Mouse (Mus musculus) CH12.LX (cell line): ENCODE measurements around the gene Prickle4. TPM values are rescaled to one million over a fixed set of nuclear protein-coding genes. Genes with fewer than 3 reads are reported as not detected.

Experiments used
- DNase-seq: peaks from one replicate; pipeline ENCODE4 v3.0.0-alpha.2; 2013; ENCODE audit errors: extremely low read depth
- H3K27ac ChIP-seq: 2 replicates; pipeline ENCODE4 v1.5.1; 2012; ENCODE audit warnings: low read depth, mild to moderate bottlenecking, control low read depth, moderate library complexity; ENCODE audit not compliant: insufficient read depth
- H3K27me3 ChIP-seq: replicated peaks from 2 replicates; pipeline ENCODE3; 2012; ENCODE audit warnings: inconsistent platforms
- H3K36me3 ChIP-seq, 2 experiments: replicated peaks in 1 of 2; 2 replicates each; pipeline versions ENCODE3 to v1.6.1; 2012; ENCODE audit warnings: inconsistent platforms in 1 of 2, low read length in 1 of 2, mild to moderate bottlenecking in 1 of 2, mixed read lengths in 1 of 2, moderate library complexity in 1 of 2; ENCODE audit not compliant: control insufficient read depth in 1 of 2, insufficient read depth in 1 of 2
- H3K4me1 ChIP-seq, 2 experiments: 2 replicates each; pipeline ENCODE4 v1.6.1; 2012; ENCODE audit warnings: inconsistent platforms in 1 of 2, moderate library complexity in 1 of 2; ENCODE audit not compliant: insufficient read depth in 2 of 2, control insufficient read depth in 1 of 2
- H3K4me2 ChIP-seq: 2 replicates; pipeline ENCODE4 v1.6.1; 2012; ENCODE audit warnings: low read depth, mild to moderate bottlenecking, control low read depth; ENCODE audit not compliant: poor library complexity, insufficient read depth, severe bottlenecking
- H3K4me3 ChIP-seq, 3 experiments: fragments of 150-350 bp in 1 of 3; sonication (generic) in 1 of 3; replicated peaks in 1 of 3; 2 replicates each; pipeline versions ENCODE3 to v1.5.1; 2011 to 2012; ENCODE audit warnings: low read depth in 2 of 3, low read length in 2 of 3, mild to moderate bottlenecking in 2 of 3, moderate library complexity in 2 of 3, control low read depth in 1 of 3, improper control_type of control experiment in 1 of 3, inconsistent platforms in 1 of 3, mixed read lengths in 1 of 3; ENCODE audit not compliant: poor library complexity in 1 of 3
- H3K79me2 ChIP-seq: replicated peaks from 2 replicates; pipeline ENCODE4 v1.6.1; 2012; ENCODE audit warnings: mild to moderate bottlenecking, moderate library complexity; ENCODE audit not compliant: control insufficient read depth, poor library complexity, insufficient read depth, severe bottlenecking; ENCODE audit errors: extremely low read depth
- H3K9ac ChIP-seq: 2 replicates; pipeline ENCODE4 v1.6.1; 2012; ENCODE audit warnings: low read depth, mild to moderate bottlenecking, control low read depth, moderate library complexity; ENCODE audit not compliant: insufficient read depth
- H3K9me3 ChIP-seq: replicated peaks from 2 replicates; pipeline ENCODE3; 2012; ENCODE audit warnings: low read length, inconsistent platforms, mixed read lengths
- BHLHE40 ChIP-seq: IDR thresholded peaks from 2 replicates; pipeline ENCODE4 v1.6.1; 2011; ENCODE audit warnings: mild to moderate bottlenecking, low read depth, low read length, improper control_type of control experiment
- CHD1 ChIP-seq: IDR thresholded peaks from 2 replicates; pipeline ENCODE4 v1.6.1; 2012; ENCODE audit warnings: low read depth, low read length, improper control_type of control experiment, inconsistent platforms
- CTCF ChIP-seq, 2 experiments: IDR thresholded peaks in 1 of 2; conservative IDR thresholded peaks in 1 of 2; 2 replicates each; pipeline ENCODE4 v1.5.1; 2011 to 2012; ENCODE audit warnings: low read depth in 2 of 2, low read length in 2 of 2, improper control_type of control experiment in 1 of 2, inconsistent platforms in 1 of 2, mild to moderate bottlenecking in 1 of 2, moderate library complexity in 1 of 2
- E2F4 ChIP-seq: IDR thresholded peaks from 2 replicates; pipeline ENCODE4 v1.6.1; 2011; ENCODE audit warnings: low read depth, low read length, improper control_type of control experiment; ENCODE audit not compliant: insufficient replicate concordance
- ELF1 ChIP-seq: IDR thresholded peaks from 2 replicates; pipeline ENCODE4 v1.6.1; 2014; ENCODE audit warnings: low read depth, mild to moderate bottlenecking, inconsistent platforms, low read length, improper control_type of control experiment
- ETS1 ChIP-seq: conservative IDR thresholded peaks from 2 replicates; pipeline ENCODE4 v1.6.1; 2012; ENCODE audit warnings: low read depth, mild to moderate bottlenecking, inconsistent platforms, low read length, improper control_type of control experiment, moderate library complexity
- GABPA ChIP-seq: IDR thresholded peaks from 2 replicates; pipeline ENCODE4 v1.6.1; 2012; ENCODE audit warnings: low read depth, low read length, improper control_type of control experiment, inconsistent platforms; ENCODE audit not compliant: insufficient replicate concordance
- HCFC1 ChIP-seq: IDR thresholded peaks from 2 replicates; pipeline ENCODE4 v1.6.1; 2012; ENCODE audit warnings: low read depth, mild to moderate bottlenecking, inconsistent platforms, low read length, improper control_type of control experiment
- IRF4 ChIP-seq: IDR thresholded peaks from 2 replicates; pipeline ENCODE4 v1.6.1; 2014; ENCODE audit warnings: low read depth, mild to moderate bottlenecking, inconsistent platforms, low read length, improper control_type of control experiment
- JUND ChIP-seq: conservative IDR thresholded peaks from 2 replicates; pipeline ENCODE4 v1.6.1; 2011; ENCODE audit warnings: low read depth, low read length, improper control_type of control experiment
- MAFK ChIP-seq: IDR thresholded peaks from 2 replicates; pipeline ENCODE4 v1.6.1; 2011; ENCODE audit warnings: low read length, improper control_type of control experiment; ENCODE audit not compliant: insufficient replicate concordance
- MAZ ChIP-seq: IDR thresholded peaks from 2 replicates; pipeline ENCODE4 v1.6.1; 2012; ENCODE audit warnings: low read depth, mild to moderate bottlenecking, inconsistent platforms, low read length, improper control_type of control experiment, moderate library complexity
- MEF2A ChIP-seq: IDR thresholded peaks from 2 replicates; pipeline ENCODE4 v1.6.1; 2014; ENCODE audit warnings: low read depth, mild to moderate bottlenecking, inconsistent platforms, low read length, improper control_type of control experiment, borderline replicate concordance
- MYC ChIP-seq: IDR thresholded peaks from 2 replicates; pipeline ENCODE4 v1.6.1; 2011; ENCODE audit warnings: low read depth, mild to moderate bottlenecking, improper control_type of control experiment, low read length
- NELFE ChIP-seq: IDR thresholded peaks from 2 replicates; pipeline ENCODE4 v1.6.1; 2011; ENCODE audit warnings: low read depth, low read length, improper control_type of control experiment
- NRF1 ChIP-seq: IDR thresholded peaks from 2 replicates; pipeline ENCODE4 v1.6.1; 2014; ENCODE audit warnings: low read depth, mild to moderate bottlenecking, inconsistent platforms, low read length, improper control_type of control experiment, moderate library complexity
- PAX5 ChIP-seq: IDR thresholded peaks from 2 replicates; pipeline ENCODE4 v1.6.1; 2012; ENCODE audit warnings: low read length, inconsistent platforms, mixed read lengths
- POLR2A ChIP-seq: IDR thresholded peaks from 2 replicates; pipeline ENCODE4 v1.6.1; 2011; ENCODE audit warnings: low read depth, mild to moderate bottlenecking, improper control_type of control experiment, low read length
- POLR2AphosphoS2 ChIP-seq: IDR thresholded peaks from 2 replicates; pipeline ENCODE4 v1.6.1; 2011; ENCODE audit warnings: low read depth, low read length, improper control_type of control experiment
- RCOR1 ChIP-seq: conservative IDR thresholded peaks from 2 replicates; pipeline ENCODE4 v1.6.1; 2012; ENCODE audit warnings: low read depth, mild to moderate bottlenecking, inconsistent platforms, low read length, improper control_type of control experiment
- SMC3 ChIP-seq: IDR thresholded peaks from 2 replicates; pipeline ENCODE4 v1.6.1; 2011; ENCODE audit warnings: low read depth, low read length, improper control_type of control experiment
- TBP ChIP-seq: conservative IDR thresholded peaks from 2 replicates; pipeline ENCODE4 v1.6.1; 2011; ENCODE audit warnings: low read depth, low read length, improper control_type of control experiment
- UBTF ChIP-seq: IDR thresholded peaks from 2 replicates; pipeline ENCODE4 v1.6.1; 2012; ENCODE audit warnings: low read depth, mild to moderate bottlenecking, inconsistent platforms, low read length, improper control_type of control experiment, moderate library complexity
- USF2 ChIP-seq: conservative IDR thresholded peaks from 2 replicates; pipeline ENCODE4 v1.6.1; 2011; ENCODE audit warnings: low read depth, low read length, improper control_type of control experiment
- ZC3H11A ChIP-seq: IDR thresholded peaks from 2 replicates; pipeline ENCODE4 v1.6.1; 2012; ENCODE audit warnings: low read depth, mild to moderate bottlenecking, inconsistent platforms, low read length, improper control_type of control experiment
- ZKSCAN1 ChIP-seq: IDR thresholded peaks from 2 replicates; pipeline ENCODE4 v1.6.1; 2012; ENCODE audit warnings: low read depth, inconsistent platforms, low read length, improper control_type of control experiment, borderline replicate concordance
- ZNF384 ChIP-seq: IDR thresholded peaks from 2 replicates; pipeline ENCODE4 v1.6.1; 2012; ENCODE audit warnings: low read depth, low read length, improper control_type of control experiment, inconsistent platforms
- dilution Hi-C: fragments of 300-500 bp; cut with MboI; formaldehyde crosslinking; loops from 2 replicates; pipeline ENCODE4 v1.14.3; 2020; ENCODE audit warnings: low sequenced_read_pairs; ENCODE audit not compliant: extremely low pct_unique_long_range_greater_than_20kb, extremely low pct_ligation_motif_present
- in situ Hi-C: fragments of 300-500 bp; cut with MboI; formaldehyde crosslinking; loops from 3 replicates; pipeline ENCODE4 v1.14.3; 2019; ENCODE audit warnings: low sequenced_read_pairs, low pct_ligation_motif_present, low pct_unique_long_range_greater_than_20kb, mixed read lengths
- polyA plus RNA-seq: library from polyadenylated mRNA; unstranded; fragments of >175 nt; gene quantifications from 2 replicates; pipeline ENCODE4 v1.2.1, GENCODE M21; 2012; ENCODE audit warnings: low read depth; ENCODE audit not compliant: insufficient read length
- total RNA-seq, 2 experiments: library from RNA; depleted of rRNA; stranded (reverse); fragments of 300-350 nt in 1 of 2; fragments of >200 nt in 1 of 2; gene quantifications; 2 replicates each; pipeline ENCODE4 v1.2.3; 2012 to 2014

Gene Prickle4
- total and polyA plus RNA-seq, 3 experiments = 0.29 to 0.30 TPM; not detected in 1

DNA sequence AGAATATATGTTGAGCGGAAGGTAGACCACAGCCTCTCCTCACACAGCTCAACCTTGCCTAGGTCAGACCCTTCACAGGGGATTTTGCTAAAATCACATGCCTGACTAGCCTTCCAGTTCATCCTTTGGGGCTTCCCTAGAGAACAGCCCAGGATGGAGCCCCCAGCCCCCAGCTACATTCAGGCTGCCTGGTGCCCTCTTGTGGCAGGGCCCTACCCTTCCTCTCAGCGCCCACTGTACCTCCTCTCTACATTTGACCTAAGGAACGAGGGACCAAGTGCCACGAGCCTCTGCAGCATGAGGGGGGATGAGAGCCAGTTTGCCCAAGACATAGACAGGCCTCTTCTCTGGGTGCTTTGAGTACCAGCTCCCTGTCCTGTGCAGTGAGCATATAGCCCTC lies 10.2 kb upstream of the Prickle4 start:
- Histone ChIP-seq H3K4me2 (no peak overlapping the region), H3K4me1 (no peaks in the 10 kb centered on the region), H3K27ac (no peak overlapping the region), H3K9me3 (no peaks in the 10 kb centered on the region), H3K27me3 (peaks cover 19% of the 10 kb centered on the region), H3K4me3 (no peak overlapping the region), H3K36me3 (peaks cover 2 to 11% of the 10 kb centered on the region in 2 experiments), H3K79me2 (no peaks in the 10 kb centered on the region), H3K9ac (no peak overlapping the region)
- no peak for DNase-seq
- in situ Hi-C loops = no loop called here
- dilution Hi-C loops = no loop called here
- no peak for TF ChIP-seq MAFK
- no peak for TF ChIP-seq UBTF
- no peak for TF ChIP-seq HCFC1
- TF ChIP-seq ZC3H11A = no peak
- no peak for TF ChIP-seq RCOR1
- TF ChIP-seq POLR2A = no peak
- no peak for TF ChIP-seq POLR2AphosphoS2
- TF ChIP-seq USF2 = no peak
- no peak for TF ChIP-seq MAZ
- peak; percentile 21 for TF ChIP-seq SMC3
- TF ChIP-seq CTCF (conservative IDR thresholded peaks at IDR 0.05 in 1 of 2, IDR thresholded peaks at IDR 0.05 in 1 of 2; ENCODE audit: low read depth in 2 of 2, low read length in 2 of 2) = peak in 1 of 2 experiments; percentile 39; a peak in 2 of 4 replicates
- TF ChIP-seq ETS1 = no peak
- no peak for TF ChIP-seq GABPA
- TF ChIP-seq E2F4 = no peak
- no peak for TF ChIP-seq BHLHE40
- TF ChIP-seq JUND = no peak

DNA sequence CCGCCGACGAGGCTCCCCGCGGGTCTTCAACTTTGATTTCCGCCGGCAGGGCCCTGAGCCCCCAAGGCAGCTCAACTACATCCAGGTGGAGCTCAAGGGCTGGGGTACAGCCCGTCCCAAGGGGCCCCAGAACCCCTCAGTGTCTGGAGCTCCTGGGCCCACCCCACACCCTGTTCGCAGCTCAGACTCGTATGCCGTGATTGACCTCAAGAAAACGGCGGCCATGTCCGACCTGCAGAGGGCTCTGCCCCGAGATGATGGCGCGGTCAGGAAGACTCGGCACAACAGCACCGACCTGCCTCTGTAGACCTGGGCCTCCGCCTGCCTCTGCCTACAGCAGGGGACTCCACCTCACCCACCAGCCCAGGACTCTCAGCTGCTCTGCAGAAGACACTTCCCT lies 9.0 kb upstream of the Prickle4 start:
- H3K27me3 ChIP-seq = peaks cover 17% of the 10 kb centered on the region
- H3K4me3 ChIP-seq = no peak overlapping the region
- no peaks in the 10 kb centered on the region for H3K9me3 ChIP-seq
- peaks cover 2 to 15% of the 10 kb centered on the region in 2 experiments for H3K36me3 ChIP-seq
- H3K27ac ChIP-seq = no peak overlapping the region
- no peaks in the 10 kb centered on the region for H3K4me1 ChIP-seq
- dilution Hi-C loops = no loop called here
- H3K9ac ChIP-seq = no peak overlapping the region
- DNase-seq = no peak
- no peak for TF ChIP-seq ZKSCAN1
- TF ChIP-seq MEF2A = no peak
- no peak for TF ChIP-seq MYC
- TF ChIP-seq JUND = no peak
- no peak for TF ChIP-seq BHLHE40
- no peak for TF ChIP-seq ETS1
- no peak for TF ChIP-seq PAX5
- no peak for TF ChIP-seq USF2
- TF ChIP-seq TBP = no peak
- TF ChIP-seq ZNF384 = no peak
- TF ChIP-seq NELFE = no peak
- no peak for TF ChIP-seq NRF1
- no peak for TF ChIP-seq GABPA
- TF ChIP-seq IRF4 = no peak
- TF ChIP-seq MAFK = no peak
- no peak for TF ChIP-seq ELF1
- TF ChIP-seq CHD1 = no peak
- TF ChIP-seq HCFC1 = no peak
- in situ Hi-C loops = no loop called here
- H3K4me2 ChIP-seq = no peak overlapping the region
- H3K79me2 ChIP-seq = no peaks in the 10 kb centered on the region
